Mouse (Mus musculus): ENCODE data around the gene Tmem178b.

DNA sequence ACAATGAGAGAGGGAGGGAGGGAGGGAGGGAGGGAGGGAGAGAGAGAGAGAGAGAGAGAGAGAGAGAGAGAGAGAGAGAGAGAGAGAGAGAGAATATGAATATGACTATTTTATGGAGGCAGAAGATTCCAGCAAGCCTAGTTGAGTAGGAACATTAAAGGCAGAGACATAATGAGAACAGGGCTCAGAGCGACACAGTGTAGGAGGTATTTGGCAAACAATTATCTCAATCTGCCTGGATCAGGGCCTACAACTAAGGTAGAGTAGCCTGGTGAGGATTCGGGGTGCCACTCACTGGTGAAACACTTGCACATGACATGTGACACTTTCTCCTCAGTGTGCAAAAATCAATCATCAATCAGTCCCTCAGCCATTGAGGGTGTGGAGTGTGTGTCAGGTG is 225.4 kb downstream of the Tmem178b start:
- no peak for TF ChIP-seq EP300 (IDR thresholded peaks at IDR 0.05; ENCODE audit: insufficient read depth, low read depth, low read length)
- no peak for TF ChIP-seq POLR2A (IDR thresholded peaks at IDR 0.05; ENCODE audit: insufficient read depth, low read depth, low read length)
- no peak for TF ChIP-seq CTCF (IDR thresholded peaks at IDR 0.05)

All from heart, adult 2 months (tissue).